Mouse (Mus musculus): ENCODE data around the gene Ephb1. TPM values are rescaled to one million over a fixed set of nuclear protein-coding genes. Genes with fewer than 3 reads are reported as not detected.

Ephb1 gene
- polyA plus RNA-seq, 1 experiment from 2014 or later, result 2.3 TPM

DNA sequence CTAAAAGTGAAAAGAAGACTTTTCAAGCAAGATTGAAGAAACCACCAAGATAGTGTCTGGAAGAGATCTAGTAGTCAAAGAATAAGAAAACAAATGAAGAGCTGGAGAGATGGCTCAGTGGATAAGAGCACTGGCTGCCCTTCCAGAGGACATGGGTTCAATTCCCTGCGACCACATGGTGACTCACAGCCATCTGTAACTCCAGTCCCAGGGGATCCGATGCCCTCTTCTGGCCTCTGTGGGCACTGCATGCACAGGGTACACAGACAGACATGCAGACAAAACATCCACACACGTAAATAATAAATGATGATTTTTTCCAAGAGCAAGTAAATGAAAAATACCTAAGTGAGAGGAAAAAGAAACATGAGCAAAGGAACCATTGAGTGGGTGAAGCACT, 14.6 kb upstream of the Ephb1 start:
- H3K9me3 ChIP-seq, result 0 out of 2 replicates have a peak, but pooled peaks cover 3% of the 10 kb centered on the region
- H3K36me3 ChIP-seq, result no peaks in the 10 kb centered on the region
- 79% methylated on average over 3 of the region's 3 CpGs for WGBS
- ATAC-seq (ENCODE audit: insufficient number of reproducible peaks, insufficient read depth, low FRiP score, low TSS enrichment, low read depth), result no peak
- H3K9ac ChIP-seq (replicated peaks), result no peak overlapping the region
- H3K27ac ChIP-seq, result no peak overlapping the region
- no peaks in the 10 kb centered on the region; the same call in 1 of the 2 replicates for H3K27me3 ChIP-seq
- peaks cover 4% of the 10 kb centered on the region; the same call in 1 of the 2 replicates for H3K4me1 ChIP-seq (replicated peaks)
- no peak overlapping the region for H3K4me2 ChIP-seq
- H3K4me3 ChIP-seq (replicated peaks), result no peak overlapping the region

DNA sequence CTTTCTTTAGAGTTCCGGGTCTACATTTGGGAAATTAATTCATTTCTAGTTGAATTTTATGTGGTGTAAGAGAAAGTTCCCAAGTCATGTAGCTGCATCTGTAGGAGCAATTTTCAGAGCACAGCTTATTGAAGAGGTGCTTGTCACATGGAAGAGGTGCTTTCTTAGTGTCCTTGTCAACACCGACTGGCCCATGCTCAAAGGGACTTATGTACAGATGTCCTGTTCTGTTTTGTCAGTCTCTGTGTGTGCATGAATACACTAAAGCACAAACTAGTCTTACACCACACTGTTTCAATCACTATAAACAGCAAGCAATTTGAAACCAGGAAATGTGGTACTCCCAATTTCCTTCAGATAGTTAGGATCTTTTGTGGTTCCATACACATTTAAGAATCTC, 13.3 kb upstream of the Ephb1 start:
- no peak overlapping the region for H3K27ac ChIP-seq
- H3K27me3 ChIP-seq, result no peaks in the 10 kb centered on the region; the same call in 1 of the 2 replicates
- no peak for ATAC-seq (ENCODE audit: insufficient number of reproducible peaks, insufficient read depth, low FRiP score, low TSS enrichment, low read depth)
- H3K4me1 ChIP-seq (replicated peaks), result peaks cover 4% of the 10 kb centered on the region; the same call in 1 of the 2 replicates
- H3K36me3 ChIP-seq, result no peaks in the 10 kb centered on the region
- no peak overlapping the region for H3K4me3 ChIP-seq (replicated peaks)
- WGBS, result 87% methylated on average over 2 of the region's 2 CpGs
- H3K9ac ChIP-seq (replicated peaks), result no peak overlapping the region
- 0 out of 2 replicates have a peak, but pooled peaks cover 5% of the 10 kb centered on the region for H3K9me3 ChIP-seq
- H3K4me2 ChIP-seq, result no peak overlapping the region

DNA sequence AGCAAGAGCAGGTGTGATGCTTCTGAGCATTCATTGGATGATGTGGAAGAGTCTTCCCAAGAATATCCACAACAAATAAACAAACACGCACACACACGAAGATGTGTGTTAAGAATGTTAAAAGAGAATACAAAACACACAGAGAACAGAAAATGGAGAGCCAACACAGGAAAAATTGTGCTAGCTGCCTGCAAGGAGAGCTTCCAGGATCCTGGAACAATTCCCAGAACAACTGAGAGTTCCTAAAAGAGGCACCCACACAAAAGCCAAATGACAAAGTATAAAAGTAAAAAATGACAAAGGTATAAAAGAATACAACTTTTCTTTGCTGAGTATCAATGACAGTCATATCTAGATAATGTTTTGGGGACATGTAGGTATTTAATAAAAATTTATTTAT, 11.0 kb upstream of the Ephb1 start:
- H3K9me3 ChIP-seq, result 0 out of 2 replicates have a peak, but pooled peaks cover 5% of the 10 kb centered on the region
- no peak overlapping the region for H3K27ac ChIP-seq
- ATAC-seq (ENCODE audit: insufficient number of reproducible peaks, insufficient read depth, low FRiP score, low TSS enrichment, low read depth), result no peak
- H3K36me3 ChIP-seq, result no peaks in the 10 kb centered on the region
- 90% methylated on average over 2 of the region's 2 CpGs for WGBS
- H3K4me3 ChIP-seq (replicated peaks), result no peak overlapping the region
- H3K9ac ChIP-seq (replicated peaks), result no peak overlapping the region
- no peak overlapping the region for H3K4me2 ChIP-seq
- H3K4me1 ChIP-seq (replicated peaks), result peaks cover 4% of the 10 kb centered on the region; the same call in 1 of the 2 replicates
- no peaks in the 10 kb centered on the region; the same call in 1 of the 2 replicates for H3K27me3 ChIP-seq

DNA sequence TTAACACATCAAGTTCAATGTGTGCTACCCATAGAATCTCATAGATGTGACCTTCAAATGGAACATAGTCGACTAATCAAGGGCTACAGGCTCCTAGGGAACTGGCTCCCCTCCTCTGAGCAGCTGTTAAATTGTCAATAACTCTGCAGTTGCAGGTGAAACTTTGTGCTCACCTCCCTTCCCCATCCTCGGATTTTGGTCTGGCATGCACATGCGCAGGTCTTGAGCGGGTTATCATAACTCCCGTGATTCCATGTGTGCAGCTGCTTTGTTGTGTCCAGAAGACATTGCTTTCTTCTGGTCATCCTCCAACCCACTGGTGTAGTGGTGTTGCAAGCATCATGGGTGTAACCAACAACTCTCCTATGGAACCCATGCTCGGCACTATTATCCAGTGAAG, 4.8 kb upstream of the Ephb1 start:
- Histone ChIP-seq H3K36me3 (no peaks in the 10 kb centered on the region), H3K4me2 (no peak overlapping the region), H3K27ac (no peak overlapping the region), H3K9me3 (0 out of 2 replicates have a peak, but pooled peaks cover 3% of the 10 kb centered on the region), H3K4me1 (replicated peaks) (no peaks in the 10 kb centered on the region), H3K4me3 (replicated peaks) (no peak overlapping the region), H3K9ac (replicated peaks) (no peak overlapping the region), H3K27me3 (peaks cover 40% of the 10 kb centered on the region)
- no peak for ATAC-seq (ENCODE audit: insufficient number of reproducible peaks, insufficient read depth, low FRiP score, low TSS enrichment, low read depth)
- 89% methylated on average over 6 of the region's 6 CpGs for WGBS

DNA sequence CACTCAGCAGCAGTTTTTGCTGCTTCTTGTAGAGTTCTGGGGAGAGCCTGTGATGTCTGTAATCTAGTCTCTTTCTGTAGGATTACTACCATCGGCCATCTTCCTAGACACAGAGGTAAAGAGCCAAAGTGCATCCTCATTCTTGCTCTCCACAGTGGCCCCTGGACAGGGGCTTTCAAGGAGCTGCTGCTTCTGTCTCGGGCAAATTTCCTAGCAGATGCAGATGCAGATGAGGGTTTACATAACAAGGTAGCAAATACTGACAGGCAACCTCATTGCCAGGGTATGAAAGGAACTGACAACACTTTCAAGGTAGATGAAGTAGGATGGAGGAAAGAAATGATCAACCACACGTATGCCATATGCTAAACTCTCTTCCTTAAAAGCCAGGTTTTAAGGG, 4.2 kb upstream of the Ephb1 start:
- no peak for ATAC-seq (ENCODE audit: insufficient number of reproducible peaks, insufficient read depth, low FRiP score, low TSS enrichment, low read depth)
- Histone ChIP-seq H3K27ac (no peak overlapping the region), H3K4me2 (no peak overlapping the region), H3K4me3 (replicated peaks) (no peak overlapping the region), H3K9me3 (0 out of 2 replicates have a peak, but pooled peaks cover 3% of the 10 kb centered on the region), H3K27me3 (peaks cover 46% of the 10 kb centered on the region), H3K9ac (replicated peaks) (no peak overlapping the region), H3K36me3 (no peaks in the 10 kb centered on the region), H3K4me1 (replicated peaks) (peaks cover 5% of the 10 kb centered on the region; the same call in 1 of the 2 replicates)
- whole genome bisulfite sequencing, result 75% methylated on average over 3 of the region's 3 CpGs

DNA sequence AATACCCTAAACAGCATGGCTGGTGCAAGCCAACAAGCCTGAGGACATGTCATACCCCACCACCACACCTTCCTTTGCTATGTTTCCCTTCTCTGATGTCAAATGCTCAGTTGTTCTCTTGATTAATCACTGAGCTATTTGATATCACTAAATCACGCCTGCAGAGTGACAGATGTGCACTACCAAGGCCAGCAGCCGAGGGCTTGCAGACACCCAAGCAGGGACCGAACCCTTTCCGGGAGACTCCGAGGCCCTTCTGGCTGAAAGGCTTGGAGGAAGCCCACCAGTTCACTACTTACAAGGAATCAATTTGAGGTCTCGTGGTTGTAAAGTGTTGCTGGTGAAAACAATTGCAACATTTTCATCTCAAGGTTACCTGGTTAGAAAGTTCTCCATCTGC, 3.5 kb upstream of the Ephb1 start:
- ATAC-seq (ENCODE audit: insufficient number of reproducible peaks, insufficient read depth, low FRiP score, low TSS enrichment, low read depth), result no peak
- Histone ChIP-seq H3K36me3 (no peaks in the 10 kb centered on the region), H3K4me3 (replicated peaks) (no peak overlapping the region), H3K4me1 (replicated peaks) (peaks cover 12% of the 10 kb centered on the region), H3K4me2 (no peak overlapping the region), H3K9me3 (no peaks in the 10 kb centered on the region), H3K27me3 (peaks cover 53% of the 10 kb centered on the region), H3K9ac (replicated peaks) (no peak overlapping the region), H3K27ac (no peak overlapping the region)
- 75% methylated on average over 6 of the region's 6 CpGs for WGBS

DNA sequence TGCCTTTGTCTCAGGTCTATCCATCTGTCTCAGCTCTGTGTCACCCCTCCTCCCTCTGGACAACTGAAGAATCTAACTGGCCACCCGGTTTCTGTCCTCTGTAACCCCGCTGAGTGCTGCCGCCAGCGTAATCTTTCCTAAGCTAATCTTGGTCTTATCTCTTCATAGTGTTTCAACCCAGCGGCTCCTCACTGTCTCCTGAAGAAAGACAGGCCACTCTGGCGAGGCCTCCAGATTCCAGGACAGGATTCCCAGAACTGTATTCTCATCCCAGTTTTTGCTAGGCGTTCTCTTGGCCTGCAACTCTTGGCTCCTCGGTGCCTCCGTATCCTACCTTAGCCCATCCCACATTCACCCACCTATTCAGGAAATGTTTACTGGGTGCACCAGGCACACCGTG, 2.0 kb upstream of the Ephb1 start:
- H3K9me3 ChIP-seq, result no peaks in the 10 kb centered on the region
- H3K27ac ChIP-seq, result no peak overlapping the region
- WGBS, result 70% methylated on average over 10 of the region's 10 CpGs
- H3K4me1 ChIP-seq (replicated peaks), result peaks cover 25% of the 10 kb centered on the region
- peaks cover 68% of the 10 kb centered on the region for H3K27me3 ChIP-seq
- H3K9ac ChIP-seq (replicated peaks), result no peak overlapping the region
- ATAC-seq (ENCODE audit: insufficient number of reproducible peaks, insufficient read depth, low FRiP score, low TSS enrichment, low read depth), result no peak
- no peak overlapping the region for H3K4me2 ChIP-seq
- H3K36me3 ChIP-seq, result no peaks in the 10 kb centered on the region
- no peak overlapping the region for H3K4me3 ChIP-seq (replicated peaks)

DNA sequence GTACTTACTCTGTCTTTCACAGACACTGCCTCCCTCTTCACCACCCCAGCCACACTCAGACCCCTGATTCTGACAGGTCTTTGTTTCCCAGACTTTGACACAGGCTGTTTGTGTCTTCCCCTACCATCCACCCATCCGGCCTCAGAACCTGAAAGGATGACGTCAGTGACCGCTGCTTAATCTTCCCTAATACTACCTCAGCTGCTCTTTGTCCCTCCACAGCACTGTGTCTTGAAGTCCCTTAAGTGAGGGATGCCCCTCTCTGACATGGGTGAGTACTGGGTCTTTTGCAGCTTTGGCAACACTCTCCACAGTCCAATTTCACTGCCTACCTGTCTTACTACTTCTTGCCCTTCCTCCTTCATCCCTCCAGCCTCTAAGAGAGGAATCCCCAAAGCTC, 1.2 kb upstream of the Ephb1 start:
- H3K4me2 ChIP-seq, result no peak overlapping the region
- peaks cover 25% of the 10 kb centered on the region for H3K4me1 ChIP-seq (replicated peaks)
- no peak for ATAC-seq (ENCODE audit: insufficient number of reproducible peaks, insufficient read depth, low FRiP score, low TSS enrichment, low read depth)
- no peaks in the 10 kb centered on the region for H3K9me3 ChIP-seq
- 65% methylated on average over 3 of the region's 3 CpGs for WGBS
- H3K27ac ChIP-seq, result no peak overlapping the region
- H3K4me3 ChIP-seq (replicated peaks), result no peak overlapping the region
- H3K9ac ChIP-seq (replicated peaks), result 0 out of 2 replicates have a peak overlapping the region, but pooled peaks have one; percentile 18
- H3K27me3 ChIP-seq, result peaks cover 76% of the 10 kb centered on the region
- no peaks in the 10 kb centered on the region for H3K36me3 ChIP-seq

DNA sequence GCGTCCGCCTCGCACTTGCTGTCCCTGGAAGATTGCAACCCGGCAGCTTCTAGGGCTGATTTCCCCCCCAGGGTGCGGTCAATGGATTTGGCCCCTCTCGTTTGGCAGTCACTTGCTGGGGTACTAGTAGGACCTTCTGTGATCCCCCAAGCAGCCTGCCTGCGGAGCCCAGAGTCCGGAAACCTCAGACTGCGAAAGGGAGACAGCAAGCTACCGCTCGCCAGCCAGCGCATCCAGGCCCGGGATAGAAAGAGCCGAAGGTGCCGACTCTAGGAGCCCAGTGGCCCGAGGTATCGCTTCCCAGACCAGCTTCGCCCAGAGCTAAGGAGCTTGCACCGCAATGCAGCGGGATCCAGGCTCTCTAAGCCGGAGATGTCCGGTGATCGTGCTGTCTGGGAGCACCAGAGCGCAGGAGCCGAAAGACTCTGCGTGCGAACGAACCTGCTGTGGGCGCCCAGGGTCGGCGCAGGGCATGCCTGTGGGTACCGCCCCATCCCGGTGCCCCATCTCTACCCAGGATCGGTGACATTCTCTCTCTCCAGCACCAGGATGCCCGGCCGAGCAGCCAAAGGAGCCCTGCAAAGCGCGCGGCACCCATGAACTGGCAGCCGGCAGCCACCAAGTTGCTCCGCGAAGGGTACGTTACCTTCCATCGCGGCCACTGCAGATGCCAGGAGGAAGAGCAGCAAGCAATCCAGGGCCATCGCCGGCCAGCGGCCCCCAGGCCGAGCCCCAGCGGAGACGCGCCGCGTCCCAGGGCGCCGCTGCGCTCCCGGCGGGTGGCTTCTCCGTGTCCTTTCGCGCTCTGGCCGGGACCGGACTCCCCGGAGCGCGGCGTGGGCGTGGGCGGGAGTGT, 629 bp downstream of the Ephb1 start:
- Histone ChIP-seq H3K4me3 (replicated peaks) (peak overlapping the region; percentile 60), H3K36me3 (no peaks in the 10 kb centered on the region), H3K9ac (replicated peaks) (peak overlapping the region; percentile 73), H3K4me1 (replicated peaks) (peaks cover 25% of the 10 kb centered on the region), H3K27ac (no peak overlapping the region), H3K9me3 (no peaks in the 10 kb centered on the region), H3K27me3 (peaks cover 92% of the 10 kb centered on the region), H3K4me2 (peak overlapping the region; percentile 100)
- WGBS, result under 1% methylated on average over 70 of the region's 70 CpGs
- peak; percentile 3; the same call in 1 of the 2 replicates for ATAC-seq (ENCODE audit: insufficient number of reproducible peaks, insufficient read depth, low FRiP score, low TSS enrichment, low read depth)

DNA sequence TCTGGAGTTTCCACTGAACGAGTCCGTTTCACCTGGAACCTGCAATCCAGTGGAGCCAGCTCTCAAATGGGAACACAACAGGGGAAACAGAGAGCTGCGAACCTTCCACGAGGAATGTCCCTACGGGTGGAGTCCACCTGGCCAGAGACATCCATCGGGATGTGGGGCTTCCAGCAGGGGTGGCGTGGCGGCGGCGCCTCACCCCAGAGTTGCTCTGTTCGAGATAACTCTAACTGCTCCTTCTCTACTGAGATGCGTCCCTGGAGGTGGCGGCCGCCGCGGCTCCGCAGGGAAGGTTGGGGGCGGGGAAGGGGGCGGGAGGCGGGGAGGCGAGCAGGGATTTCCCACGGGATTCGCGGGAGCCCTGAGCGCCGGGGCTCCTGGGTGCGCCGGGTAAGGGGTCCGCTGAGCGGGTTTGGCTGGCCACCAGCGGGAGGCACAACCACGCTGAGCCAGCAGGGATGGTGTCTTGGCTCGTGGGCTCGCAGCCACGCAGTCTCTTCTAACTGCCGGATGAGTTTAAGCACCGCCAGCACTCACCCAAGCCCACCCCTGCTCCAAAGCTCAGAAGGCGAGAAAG, 1.3 kb downstream of the Ephb1 start:
- no peak for ATAC-seq (ENCODE audit: insufficient number of reproducible peaks, insufficient read depth, low FRiP score, low TSS enrichment, low read depth)
- peaks cover 96% of the 10 kb centered on the region for H3K27me3 ChIP-seq
- no peaks in the 10 kb centered on the region for H3K36me3 ChIP-seq
- peak overlapping the region; percentile 60 for H3K4me3 ChIP-seq (replicated peaks)
- H3K9ac ChIP-seq (replicated peaks), result peak overlapping the region; percentile 73; the same call in 1 of the 2 replicates
- H3K4me1 ChIP-seq (replicated peaks), result peaks cover 25% of the 10 kb centered on the region
- H3K27ac ChIP-seq, result no peak overlapping the region
- peak overlapping the region; percentile 100 for H3K4me2 ChIP-seq
- under 1% methylated on average over 37 of the region's 38 CpGs for WGBS
- no peaks in the 10 kb centered on the region for H3K9me3 ChIP-seq

Data from limb, embryonic 12.5 days (tissue).